In genomic region chr6:122498661-122499060, GRCm38 (mm10) we compare ENCODE assay signal across 10 mouse cellular contexts. TPM values are rescaled to one million over a fixed set of nuclear protein-coding genes. Genes with fewer than 3 reads are reported as not detected.
DNase-seq lines count a peak whose midpoint lies in the region; ATAC-seq and TF ChIP-seq lines count a peak whose summit lies in the region.
"Had no signal": no experiment of that assay in that cellular context is flagged by ENCODE, and none has a peak within 500 bp of the region (broad histone marks: within the 10 kb centered on the region; RNA-seq: fewer than 3 reads in every experiment).

Rimklb (minus strand) TSS chr6:122498761.

- no peaks in the 10 kb centered on the region for H3K27me3 ChIP-seq in kidney, embryonic 16.5 days (ENCODE audit: insufficient read depth, low read length)
- no peaks in the 10 kb centered on the region; the same call in 1 of the 2 replicates for H3K27me3 ChIP-seq in kidney, adult 2 months (replicated peaks; ENCODE audit: control insufficient read depth, insufficient read depth, low read length)
- no peaks in the 10 kb centered on the region for H3K27me3 ChIP-seq in embryonic facial prominence, embryonic 13.5 days
- peaks cover 3% of the 10 kb centered on the region; the same call in 1 of the 2 replicates for H3K27me3 ChIP-seq in midbrain, embryonic 13.5 days

- H3K9ac ChIP-seq in kidney, embryonic 16.5 days (replicated peaks; ENCODE audit: low read length), result no peak within 1 kb of the TSS
- H3K9ac ChIP-seq in embryonic facial prominence, embryonic 13.5 days, result no peak within 1 kb of the TSS
- H3K9ac ChIP-seq in midbrain, embryonic 13.5 days (replicated peaks), result no peak within 1 kb of the TSS

- H3K4me2 ChIP-seq in kidney, embryonic 16.5 days (replicated peaks; ENCODE audit: low read depth, low read length), result no peak within 1 kb of the TSS
- no peak within 1 kb of the TSS for H3K4me2 ChIP-seq in embryonic facial prominence, embryonic 13.5 days
- H3K4me2 ChIP-seq in midbrain, embryonic 13.5 days (replicated peaks), result no peak within 1 kb of the TSS

- no peak within 1 kb of the TSS for H3K27ac ChIP-seq in kidney, embryonic 16.5 days (ENCODE audit: low read length)
- no peak within 1 kb of the TSS for H3K27ac ChIP-seq in kidney, adult 2 months (ENCODE audit: insufficient read depth, low read depth, low read length)
- H3K27ac ChIP-seq in embryonic facial prominence, embryonic 13.5 days, result no peak within 1 kb of the TSS
- no peak within 1 kb of the TSS for H3K27ac ChIP-seq in midbrain, embryonic 13.5 days

- no peaks in the 10 kb centered on the region for H3K36me3 ChIP-seq in kidney, embryonic 16.5 days (ENCODE audit: insufficient read depth, low read length)
- H3K36me3 ChIP-seq in kidney, adult 2 months (ENCODE audit: control insufficient read depth, insufficient read depth, low read length), result no peaks in the 10 kb centered on the region
- H3K36me3 ChIP-seq in embryonic facial prominence, embryonic 13.5 days, result no peaks in the 10 kb centered on the region
- no peaks in the 10 kb centered on the region for H3K36me3 ChIP-seq in midbrain, embryonic 13.5 days

- H3K9me3 ChIP-seq in kidney, embryonic 16.5 days (ENCODE audit: low read length), result no peaks in the 10 kb centered on the region
- no peaks in the 10 kb centered on the region for H3K9me3 ChIP-seq in embryonic facial prominence, embryonic 13.5 days
- no peaks in the 10 kb centered on the region for H3K9me3 ChIP-seq in midbrain, embryonic 13.5 days

- H3K4me3 ChIP-seq in kidney, embryonic 16.5 days (ENCODE audit: low read length), result no peak within 1 kb of the TSS
- H3K4me3 ChIP-seq in kidney, adult 2 months (ENCODE audit: insufficient read depth, low read depth, low read length), result no peak within 1 kb of the TSS
- no peak within 1 kb of the TSS for H3K4me3 ChIP-seq in embryonic facial prominence, embryonic 13.5 days
- H3K4me3 ChIP-seq in midbrain, embryonic 13.5 days (replicated peaks), result no peak within 1 kb of the TSS

- intact Hi-C loops in heart, postnatal 36 days (cut with DNase I), result no loop called here

- DNase-seq in kidney, adult 2 months, result no peak
- no peak for DNase-seq in layer of hippocampus, postnatal 10 days (ENCODE audit: low spot score in 2 of 2)
- no peak for DNase-seq in frontal cortex, postnatal 14 days (ENCODE audit: low spot score in 2 of 2)
- no peak for DNase-seq in heart, postnatal 36 days
- DNase-seq: kidney, postnatal 36 days had no signal

- TF ChIP-seq CTCF in kidney, adult 2 months (conservative IDR thresholded peaks at IDR 0.05; ENCODE audit: insufficient read depth, insufficient read length, low read depth, low read length), result no peak

- 75% methylated on average over 5 of the region's 5 CpGs for WGBS in kidney, embryonic 16.5 days
- 73% methylated on average over 5 of the region's 5 CpGs for WGBS in kidney, adult 2 months
- WGBS in embryonic facial prominence, embryonic 13.5 days, result 76% methylated on average over 5 of the region's 5 CpGs
- WGBS in midbrain, embryonic 13.5 days, result 66% methylated on average over 5 of the region's 5 CpGs

- peaks cover 16% of the 10 kb centered on the region for H3K4me1 ChIP-seq in kidney, embryonic 16.5 days (ENCODE audit: insufficient read depth, low read length)
- 0 out of 2 replicates have a peak, but pooled peaks cover 4% of the 10 kb centered on the region for H3K4me1 ChIP-seq in kidney, adult 2 months (ENCODE audit: control insufficient read depth, insufficient read depth, low read length)
- H3K4me1 ChIP-seq in embryonic facial prominence, embryonic 13.5 days, result peaks cover 26% of the 10 kb centered on the region
- H3K4me1 ChIP-seq in midbrain, embryonic 13.5 days (replicated peaks), result peaks cover 32% of the 10 kb centered on the region

- no peak for ATAC-seq in kidney, embryonic 16.5 days (ENCODE audit: low FRiP score, low TSS enrichment)
- no peak for ATAC-seq in embryonic facial prominence, embryonic 13.5 days (ENCODE audit: insufficient number of reproducible peaks, insufficient read depth, low FRiP score, low TSS enrichment, low read depth)
- ATAC-seq in midbrain, embryonic 13.5 days, result no peak
- ATAC-seq in monocyte, adult 5-6 weeks (replicated peaks; ENCODE audit: insufficient number of reproducible peaks, low FRiP score, low TSS enrichment, poor library complexity, severe bottlenecking), result no peak
- ATAC-seq: CD4-positive, CD25-positive, alpha-beta regulatory T cell, adult 4 months had no signal

- TF ChIP-seq POLR2A in kidney, adult 2 months (IDR thresholded peaks at IDR 0.05; ENCODE audit: low read depth, low read length), result no peak

RNA-seq across cellular contexts. Expression of gene Rimklb, which starts in this region (rescaled TPM):
- 13.8 and 14.8 TPM in 2 replicates for polyA plus RNA-seq in kidney, embryonic 16.5 days (2015; fragmentation: Nextera tagmentation; extraction: Ambion mirVana)
- polyA plus RNA-seq in kidney, adult 2 months (2012; rRNA removed), result 0.15 and 0.27 TPM in 2 replicates
- polyA plus RNA-seq in embryonic facial prominence, embryonic 13.5 days (2015; fragmentation: Nextera tagmentation; extraction: Ambion mirVana), result 27.6 and 32.4 TPM in 2 replicates
- total RNA-seq in layer of hippocampus, postnatal 10 days (2021), result 100 to 1,000 TPM; 246 to 252 TPM
- polyA plus RNA-seq in midbrain, embryonic 13.5 days (2015; fragmentation: Nextera tagmentation; extraction: Ambion mirVana), result 98.2 and 104 TPM in 2 replicates
- not detected in 3 replicates for total RNA-seq in monocyte, adult 5-6 weeks (2017)
- under 1 TPM in 1 of 2 experiments, not detected in 1; 0.72 TPM for total RNA-seq in heart, postnatal 36 days (2021)

Comparison
In these comparisons a context has a peak if more than half of its experiments do, and no peak if none do; other contexts are left out.
1. RNA of gene Rimklb (total RNA-seq): 246 to 252 TPM in layer of hippocampus, postnatal 10 days; 0.72 TPM in heart, postnatal 36 days and not detected in monocyte, adult 5-6 weeks; every median in the first group is over 100 times any median in the second.
2. RNA of gene Rimklb (polyA plus RNA-seq): 98.2 to 104 TPM in midbrain, embryonic 13.5 days, 27.6 to 32.4 TPM in embryonic facial prominence, embryonic 13.5 days and 13.8 to 14.8 TPM in kidney, embryonic 16.5 days; 0.15 to 0.27 TPM in kidney, adult 2 months; every median in the first group is over 10 times any median in the second.